Mouse (Mus musculus): Measurements from ENCODE around the gene Cnst.

Gene Cnst

GRCm38 (mm10) chr1:179592143-179592542, 46.0 kb downstream of the Cnst start:
- DNase-seq (ENCODE audit: low spot score): no peak

- no peak for DNase-seq (ENCODE audit: low spot score)
Measured at GRCm38 (mm10) chr1:179592972-179593371, 46.8 kb downstream of the Cnst start.

DNA sequence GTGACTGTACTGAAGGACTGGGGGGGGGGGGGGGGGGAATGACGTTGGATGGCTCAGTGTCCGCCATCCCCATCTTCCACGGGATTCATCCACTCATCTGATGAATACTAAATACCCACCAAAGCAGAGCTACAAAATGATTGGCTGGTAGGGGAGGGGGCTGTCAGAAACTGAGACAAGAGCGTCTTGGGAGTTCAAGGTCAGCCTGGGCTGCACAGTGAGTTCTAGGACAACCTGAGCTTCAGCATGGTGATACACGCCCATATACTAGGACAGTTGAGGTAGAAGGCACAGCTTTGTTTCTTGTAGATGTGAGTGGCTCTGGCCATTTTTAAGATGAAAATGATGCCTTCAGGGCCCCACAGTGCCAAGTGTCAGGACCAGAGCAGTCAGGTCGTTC, 52.2 kb downstream of the Cnst start:
- DNase-seq (ENCODE audit: low spot score): no peak

- no peak for DNase-seq (ENCODE audit: low spot score)
Measured at GRCm38 (mm10) chr1:179604526-179604925, 58.4 kb downstream of the Cnst start.

DNA sequence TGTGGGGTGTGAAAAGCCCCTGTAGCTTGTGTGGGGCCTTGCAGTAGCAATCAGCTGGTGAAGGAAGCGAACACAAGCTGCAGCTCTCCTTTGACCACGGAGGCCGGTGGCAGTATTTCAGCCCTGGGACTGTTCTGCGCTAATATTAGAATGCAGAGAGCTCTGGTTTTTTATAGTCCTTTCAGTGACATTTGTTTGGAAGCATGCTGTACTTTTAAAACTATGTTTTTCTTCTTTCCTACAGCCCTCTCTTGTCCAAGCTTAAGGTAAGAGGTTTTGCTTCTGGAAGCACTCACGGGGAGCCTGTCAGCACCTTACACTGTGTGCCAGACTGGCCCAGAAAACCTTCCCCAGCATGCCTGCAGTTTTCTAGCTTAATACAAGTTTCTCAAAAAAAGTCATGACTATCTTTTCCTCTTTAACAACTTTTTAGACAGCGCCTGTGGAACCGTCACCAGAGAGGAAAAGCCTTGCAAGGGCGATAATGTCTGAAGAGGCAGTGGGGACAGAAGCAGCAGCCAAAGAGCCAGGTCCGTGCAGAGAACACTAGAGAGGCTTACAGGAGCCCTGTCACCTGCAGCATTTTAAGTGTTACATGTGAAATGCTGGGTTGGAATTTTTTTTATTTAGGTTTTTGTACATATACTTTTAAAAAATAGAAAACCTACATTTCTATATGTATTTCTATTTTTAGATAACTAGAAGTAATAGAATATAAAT, 60.0 kb downstream of the Cnst start:
- DNase-seq (ENCODE audit: low spot score): no peak

GRCm38 (mm10) chr1:179608521-179608920, 62.4 kb downstream of the Cnst start:
- no peak for DNase-seq (ENCODE audit: low spot score)

DNA sequence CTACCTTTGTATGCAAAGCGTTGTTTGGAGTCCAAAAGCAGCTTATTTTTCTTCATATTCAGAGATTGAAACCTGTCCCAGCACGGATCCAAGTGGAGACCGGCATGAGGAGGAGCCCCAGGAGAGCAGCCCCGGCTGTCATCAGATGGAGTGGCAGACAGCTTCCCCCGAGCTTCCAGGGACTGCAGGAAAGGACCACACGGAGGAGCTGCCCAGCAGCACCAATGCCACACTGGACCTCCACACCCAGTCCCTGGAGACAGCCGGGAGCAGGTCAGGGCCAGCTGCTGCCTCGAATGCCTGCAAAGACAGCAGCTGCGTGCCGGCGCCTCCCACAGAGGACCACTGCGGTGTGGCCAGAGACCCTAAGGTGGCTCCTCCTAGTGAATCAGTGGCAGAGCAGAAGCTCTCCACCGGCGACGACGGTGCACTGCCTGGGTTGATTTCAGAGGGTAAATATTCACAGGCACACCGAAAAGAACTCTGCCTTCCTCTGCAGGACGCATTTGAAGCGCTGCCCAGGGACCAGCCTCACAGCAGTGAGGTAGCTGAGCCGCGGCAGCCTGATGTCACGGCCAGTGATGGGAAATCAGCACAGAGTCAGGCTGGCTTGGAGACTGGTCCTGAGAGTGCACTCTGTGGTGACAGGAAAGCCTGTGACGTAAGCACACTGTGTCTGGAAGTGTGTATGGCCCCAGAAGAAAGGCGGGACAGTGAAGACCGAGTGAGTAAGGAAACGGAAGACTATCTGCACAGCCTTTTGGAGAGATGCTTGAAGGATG, 63.7 kb downstream of the Cnst start:
- no peak for DNase-seq (ENCODE audit: low spot score)

DNA sequence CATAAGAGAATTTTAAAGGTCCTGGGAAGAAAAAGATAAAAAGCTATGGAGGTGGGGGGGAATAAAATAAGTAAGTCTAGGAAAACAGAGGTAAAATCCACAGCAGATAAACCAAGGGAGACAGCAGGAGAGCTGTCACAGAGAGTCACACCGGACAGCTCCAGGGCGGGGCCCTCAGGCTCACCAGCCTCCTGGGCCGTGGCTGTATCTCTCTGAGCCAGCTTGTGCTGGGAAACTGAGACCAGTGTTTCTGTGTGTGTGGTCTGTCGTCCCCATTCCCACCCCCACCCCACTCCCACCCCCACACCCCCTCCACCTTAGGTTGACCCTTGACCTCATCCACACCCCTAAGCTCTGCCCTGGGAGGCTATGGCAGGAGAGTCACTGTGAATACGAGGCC, 65.0 kb downstream of the Cnst start:
- DNase-seq (ENCODE audit: low spot score): no peak

DNA sequence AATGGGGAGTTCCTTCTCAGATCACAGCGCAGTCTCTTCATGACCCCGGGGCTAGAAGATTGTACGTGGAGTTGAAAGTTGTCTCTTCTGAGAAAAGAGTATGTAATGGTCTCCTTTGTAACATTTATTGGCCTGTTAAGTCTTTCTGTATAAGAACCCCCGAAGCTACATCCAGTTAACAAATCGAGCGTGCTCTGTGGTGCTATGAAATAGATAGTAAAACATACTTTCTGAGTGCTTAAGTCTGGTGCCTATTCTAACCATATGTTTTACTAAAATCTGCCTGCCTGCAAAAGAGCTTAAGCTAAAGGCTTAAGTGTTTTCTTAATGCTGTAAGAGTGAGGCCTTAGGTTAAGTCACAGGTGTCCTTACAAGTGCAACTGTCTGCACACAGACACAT, 66.2 kb downstream of the Cnst start:
- DNase-seq (ENCODE audit: low spot score): no peak

DNA sequence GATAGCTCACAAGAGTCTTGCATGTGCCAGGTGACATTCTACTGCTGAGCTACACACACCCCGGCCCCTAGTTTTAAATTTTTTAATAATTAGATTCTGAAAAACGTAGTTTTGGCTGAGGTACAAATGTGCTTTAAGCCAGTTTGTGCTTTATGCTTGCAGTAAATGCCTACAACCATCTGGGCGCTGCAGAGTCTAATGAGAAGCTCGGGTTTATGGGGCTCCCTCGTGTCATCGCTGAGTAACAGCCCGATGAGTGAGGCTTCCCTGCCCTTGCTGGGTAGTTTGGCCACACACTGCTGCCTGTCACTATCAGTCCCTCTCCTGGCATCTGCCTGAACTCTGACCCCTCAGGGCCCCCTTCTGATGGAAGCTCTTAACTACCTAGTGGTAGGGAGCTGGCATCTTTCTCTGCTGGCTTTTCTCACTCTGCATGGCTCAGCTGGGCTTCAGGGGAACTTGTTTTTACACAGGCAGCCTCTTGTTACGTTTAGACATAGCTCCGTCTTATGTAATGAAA, 66.9 kb downstream of the Cnst start:
- DNase-seq (ENCODE audit: low spot score): no peak

DNA sequence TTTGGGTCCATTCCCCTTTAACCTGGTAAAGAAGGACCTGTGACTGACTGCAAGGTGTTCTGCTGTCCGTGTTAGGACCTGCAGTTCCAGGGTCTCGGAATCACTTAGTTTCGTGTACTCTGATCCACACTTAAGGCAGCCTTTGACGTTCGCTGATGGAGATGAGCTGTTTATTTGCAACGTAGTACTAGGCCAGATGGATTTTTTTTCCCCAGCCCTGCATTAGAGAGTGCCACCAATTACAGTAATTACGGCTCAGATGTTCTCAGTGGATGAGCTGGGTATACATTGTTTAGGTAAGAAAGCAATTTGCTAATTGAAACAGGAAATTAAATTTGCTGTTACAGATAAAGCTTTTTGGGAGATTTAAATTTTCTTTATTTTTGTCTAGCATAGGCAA, 71.3 kb downstream of the Cnst start:
- no peak for DNase-seq (ENCODE audit: low spot score)

DNA sequence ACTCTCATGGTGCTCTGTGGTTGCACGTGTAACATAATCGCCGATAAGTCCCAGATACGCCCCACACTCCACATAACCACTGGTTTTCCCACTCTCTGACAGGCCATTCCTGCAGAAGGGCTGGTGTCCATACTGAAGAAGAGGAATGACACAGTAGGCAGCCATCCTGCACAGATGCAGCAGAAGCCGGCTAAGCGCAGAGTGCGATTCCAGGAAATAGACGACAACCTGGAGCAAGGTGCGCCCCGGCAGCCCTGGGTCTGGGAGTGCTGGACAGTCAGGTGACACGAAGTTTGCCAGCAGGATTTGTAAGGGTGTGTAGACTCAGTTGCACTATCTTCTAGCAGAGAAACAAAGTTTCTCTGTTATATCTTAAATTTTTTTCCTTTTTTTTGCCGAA, 76.5 kb downstream of the Cnst start:
- DNase-seq (ENCODE audit: low spot score): no peak

DNA sequence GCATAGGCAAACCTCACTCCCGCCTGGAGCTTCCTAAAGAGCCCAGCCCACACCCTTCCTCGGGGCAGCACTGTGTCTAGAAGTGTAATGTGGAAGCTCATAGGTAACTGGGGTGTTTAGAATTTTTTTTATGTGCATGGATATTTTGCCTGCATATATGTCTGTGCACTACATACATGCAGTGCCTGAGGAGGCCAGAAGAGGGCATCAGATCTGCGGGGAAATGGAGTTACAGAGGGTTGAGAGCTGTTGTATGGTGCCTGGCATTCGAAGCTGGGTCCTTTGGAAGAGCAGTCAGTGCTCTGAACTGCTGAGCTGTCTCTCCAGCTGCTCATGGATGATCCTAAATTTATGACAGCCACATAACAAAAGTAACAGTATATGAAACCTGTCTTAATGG, 77.5 kb downstream of the Cnst start:
- peak; percentile 41 for DNase-seq (ENCODE audit: low spot score)

DNA sequence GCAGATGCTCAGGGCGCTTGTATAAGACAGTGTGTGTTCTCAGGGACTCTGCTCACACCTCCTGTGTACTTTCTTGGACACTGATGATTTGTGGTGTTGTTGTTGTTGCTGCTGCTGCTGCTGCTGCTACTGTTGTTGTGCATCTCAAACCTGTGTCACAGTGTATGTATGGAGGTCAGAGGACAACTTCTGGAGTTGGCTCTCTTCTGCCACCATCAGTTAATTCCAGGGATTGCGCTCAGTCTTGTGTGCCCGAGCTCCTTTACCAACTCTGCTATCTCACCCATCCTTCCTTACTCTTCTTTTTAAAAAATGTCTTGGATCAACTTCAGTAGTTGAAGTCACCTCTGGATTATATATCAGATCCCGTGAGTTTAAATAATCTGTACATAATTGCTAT, 78.2 kb downstream of the Cnst start:
- DNase-seq (ENCODE audit: low spot score): peak; percentile 59

GRCm38 (mm10) chr1:179627855-179628254, 81.7 kb downstream of the Cnst start:
- no peak for DNase-seq (ENCODE audit: low spot score)

- DNase-seq (ENCODE audit: low spot score): no peak
Measured at GRCm38 (mm10) chr1:179628438-179629106, 82.4 kb downstream of the Cnst start.

DNA sequence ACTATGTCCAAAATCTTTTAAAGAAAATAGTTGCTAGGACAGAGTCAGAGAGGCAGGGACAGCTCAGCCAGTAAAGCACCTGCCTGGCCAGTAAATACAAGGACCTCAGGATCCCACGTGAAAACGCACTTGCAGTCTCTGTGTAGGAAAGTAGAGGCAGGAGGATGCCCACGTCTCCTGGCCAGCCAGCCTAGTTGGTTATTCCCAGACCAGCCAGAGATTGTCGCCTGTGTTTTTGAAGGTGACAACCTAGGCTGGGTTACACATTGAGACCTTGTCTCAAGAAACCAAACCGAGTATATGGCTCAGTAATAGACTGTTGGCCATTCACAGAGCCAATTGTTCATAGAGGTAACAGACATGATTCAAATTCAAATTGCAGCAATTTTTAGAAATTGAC, 83.1 kb downstream of the Cnst start:
- DNase-seq (ENCODE audit: low spot score): no peak

GRCm38 (mm10) chr1:179632746-179633413, 86.7 kb downstream of the Cnst start:
- DNase-seq (ENCODE audit: low spot score): no peak

- peak; percentile 39 for DNase-seq (ENCODE audit: low spot score)
Measured at GRCm38 (mm10) chr1:179633414-179633752, 87.2 kb downstream of the Cnst start.

GRCm38 (mm10) chr1:179634159-179634558, 88.0 kb downstream of the Cnst start:
- no peak for DNase-seq (ENCODE audit: low spot score)

GRCm38 (mm10) chr1:179642726-179643125, 96.6 kb downstream of the Cnst start:
- DNase-seq (ENCODE audit: low spot score): no peak

GRCm38 (mm10) chr1:179644151-179644550, 98.0 kb downstream of the Cnst start:
- DNase-seq (ENCODE audit: low spot score): no peak

All from layer of hippocampus, adult 11-12 months (tissue).